Mouse (Mus musculus): ENCODE data around the gene Rasgef1c.

The Rasgef1c gene

DNA sequence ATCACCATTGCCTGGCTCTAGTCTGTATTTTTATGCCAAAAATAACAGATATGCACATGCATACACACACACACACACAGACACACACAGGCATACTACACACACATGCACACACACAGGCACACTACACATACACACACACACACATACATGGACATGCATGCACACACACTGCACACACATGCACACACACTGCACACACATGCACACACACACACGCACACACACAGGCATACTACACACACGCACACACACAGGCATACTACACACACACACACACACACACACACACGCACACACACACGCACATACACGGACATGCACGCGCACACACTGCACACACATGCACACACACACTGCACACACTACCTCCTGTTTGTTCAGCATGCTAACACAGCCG is 77.3 kb downstream of the Rasgef1c start:
- WGBS = 96% methylated on average over 8 of the region's 8 CpGs

DNA sequence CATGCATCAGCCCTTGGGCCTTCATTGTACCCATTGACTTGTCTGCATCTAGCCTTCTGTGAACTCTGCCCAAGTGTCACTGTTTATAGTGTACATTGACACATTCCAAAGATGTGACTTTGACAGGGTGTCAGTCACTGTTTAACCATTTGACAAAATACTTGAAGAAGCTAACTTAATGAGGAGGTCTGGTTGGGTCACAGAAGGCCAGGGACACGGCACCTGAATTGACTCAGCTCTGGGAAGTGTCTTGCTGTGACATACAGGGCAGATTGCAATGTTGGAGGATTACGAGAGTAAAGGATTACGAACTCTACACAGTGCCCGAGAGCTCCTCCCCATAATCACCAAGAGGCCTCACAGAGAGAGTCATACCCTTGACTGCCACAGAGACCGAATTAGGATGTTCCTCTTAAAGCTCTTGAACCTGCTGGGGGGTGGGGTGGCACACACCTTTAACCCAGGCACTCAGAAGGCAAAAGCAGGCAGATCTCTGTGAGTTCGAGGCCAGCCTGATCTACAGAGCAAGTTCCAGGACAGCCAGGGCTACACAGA is 79.1 kb downstream of the Rasgef1c start:
- 88% methylated on average over 6 of the region's 6 CpGs for whole genome bisulfite sequencing

DNA sequence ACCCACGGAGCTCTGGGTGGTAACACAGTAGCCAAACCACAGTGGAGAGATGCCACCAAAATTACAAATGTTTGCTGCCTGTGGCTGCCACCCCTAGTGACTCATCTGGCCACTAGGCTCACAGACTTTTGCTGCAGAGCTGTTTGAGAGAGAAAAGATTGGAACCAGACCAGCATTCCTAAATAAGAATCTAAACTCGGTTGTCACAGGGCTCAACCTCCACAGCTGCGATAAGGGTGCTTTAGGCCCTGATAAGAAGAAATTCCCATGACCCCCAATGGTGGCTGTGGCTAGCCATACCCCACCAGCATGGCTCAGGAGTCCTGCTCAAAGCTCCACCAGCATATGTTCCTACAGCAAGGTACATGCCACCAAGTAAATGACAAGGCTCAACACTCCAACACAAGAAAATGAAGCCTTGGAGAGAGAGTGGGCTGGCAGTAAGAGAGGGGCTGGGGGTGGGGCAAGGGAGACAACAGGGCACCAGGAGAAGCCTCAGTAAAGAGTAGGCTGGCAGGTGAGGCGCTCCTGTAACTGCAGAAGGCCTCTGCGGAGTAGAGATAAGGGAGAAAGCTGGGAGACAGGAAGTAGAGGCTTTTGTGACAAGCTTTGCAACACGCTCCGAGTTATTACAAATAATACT is 79.8 kb downstream of the Rasgef1c start:
- 69% methylated on average over 7 of the region's 7 CpGs for WGBS

DNA sequence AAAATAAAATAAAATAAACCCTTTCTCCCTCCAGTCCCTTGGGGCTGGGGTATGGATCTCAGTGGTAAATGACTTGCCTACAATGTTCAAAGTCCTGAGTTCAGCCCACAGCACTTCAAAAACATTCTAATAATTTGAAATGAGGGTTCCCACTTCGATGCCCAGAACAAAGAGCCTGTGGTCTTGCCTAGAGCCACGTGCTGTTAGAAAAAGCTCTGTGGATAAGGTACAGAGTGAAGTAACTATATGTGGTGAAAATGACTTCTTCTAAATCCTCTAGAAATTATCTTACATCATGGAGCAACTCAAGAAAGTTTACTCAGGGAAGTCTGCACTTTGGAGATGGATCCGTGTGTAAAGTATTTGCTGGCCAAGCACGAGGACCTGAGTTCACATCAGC is 80.5 kb downstream of the Rasgef1c start:
- 80% methylated on average over 4 of the region's 4 CpGs for WGBS

DNA sequence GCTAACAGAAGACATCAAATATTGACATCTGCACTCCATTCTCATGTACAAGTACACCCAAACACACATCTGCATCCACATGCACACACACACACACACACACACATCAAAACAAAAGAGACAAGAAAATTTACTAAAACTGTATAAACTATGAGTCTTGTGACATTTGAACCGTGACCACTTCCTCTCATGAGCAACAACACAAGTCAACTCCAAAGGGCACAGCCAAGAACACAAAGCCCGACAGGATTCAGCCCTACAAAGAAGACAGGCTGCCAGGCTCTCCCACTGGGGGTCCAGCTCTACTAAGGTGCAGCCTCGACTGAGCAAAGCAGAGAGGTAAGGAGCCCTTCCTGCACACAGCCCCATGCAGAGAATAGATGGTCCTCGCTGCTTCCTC is 81.2 kb downstream of the Rasgef1c start:
- 55% methylated on average over 4 of the region's 4 CpGs for WGBS

DNA sequence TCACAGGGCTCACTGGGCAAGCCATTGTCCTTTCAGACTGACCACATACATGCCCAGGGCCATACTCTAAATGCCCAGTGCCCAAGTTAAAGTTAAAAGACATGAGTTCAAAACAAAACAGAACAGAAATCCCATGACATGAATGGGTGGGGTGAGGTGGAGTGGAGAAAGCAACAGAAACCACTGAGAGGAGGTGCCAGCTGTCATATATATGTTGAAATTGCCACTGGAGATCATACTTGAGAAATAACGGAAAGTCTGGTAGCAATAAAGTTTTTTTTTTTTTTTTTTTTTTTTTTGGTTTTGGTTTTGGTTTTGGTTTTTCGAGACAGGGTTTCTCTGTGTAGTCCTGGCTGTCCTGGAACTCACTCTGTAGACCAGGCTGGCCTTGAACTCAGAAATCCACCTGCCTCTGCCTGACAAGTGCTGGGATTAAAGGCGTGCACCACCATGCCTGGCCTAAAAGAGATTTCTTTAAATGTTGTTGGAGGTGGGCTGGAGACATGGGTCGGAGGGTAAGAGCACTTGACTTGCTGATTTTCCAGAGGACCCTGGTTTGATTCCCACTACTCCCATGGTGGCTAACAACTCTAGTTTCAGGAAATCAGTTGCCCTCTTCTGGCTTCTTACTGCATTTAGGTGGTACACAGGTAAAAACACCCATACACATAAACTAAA is 82.4 kb downstream of the Rasgef1c start:
- 81% methylated on average over 4 of the region's 4 CpGs for WGBS

DNA sequence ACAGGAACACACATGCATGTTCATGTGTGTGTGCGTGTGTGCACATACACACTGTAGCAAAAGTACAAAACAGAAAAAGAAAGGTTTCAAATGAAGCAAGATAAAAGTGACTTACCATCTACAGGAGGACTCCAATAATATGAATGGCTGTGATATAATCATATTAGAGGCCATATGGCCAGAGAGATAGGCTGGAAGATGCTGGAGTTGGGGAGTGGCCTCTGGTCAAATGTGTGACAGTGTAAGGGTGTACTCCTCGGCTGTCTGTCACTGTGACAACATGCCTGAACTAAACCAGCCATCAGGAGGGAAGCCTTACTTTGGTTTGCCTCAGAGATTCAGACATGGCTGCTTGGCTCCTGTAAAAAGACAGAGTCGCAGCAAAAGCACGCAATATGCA is 83.4 kb downstream of the Rasgef1c start:
- WGBS = 83% methylated on average over 4 of the region's 4 CpGs

DNA sequence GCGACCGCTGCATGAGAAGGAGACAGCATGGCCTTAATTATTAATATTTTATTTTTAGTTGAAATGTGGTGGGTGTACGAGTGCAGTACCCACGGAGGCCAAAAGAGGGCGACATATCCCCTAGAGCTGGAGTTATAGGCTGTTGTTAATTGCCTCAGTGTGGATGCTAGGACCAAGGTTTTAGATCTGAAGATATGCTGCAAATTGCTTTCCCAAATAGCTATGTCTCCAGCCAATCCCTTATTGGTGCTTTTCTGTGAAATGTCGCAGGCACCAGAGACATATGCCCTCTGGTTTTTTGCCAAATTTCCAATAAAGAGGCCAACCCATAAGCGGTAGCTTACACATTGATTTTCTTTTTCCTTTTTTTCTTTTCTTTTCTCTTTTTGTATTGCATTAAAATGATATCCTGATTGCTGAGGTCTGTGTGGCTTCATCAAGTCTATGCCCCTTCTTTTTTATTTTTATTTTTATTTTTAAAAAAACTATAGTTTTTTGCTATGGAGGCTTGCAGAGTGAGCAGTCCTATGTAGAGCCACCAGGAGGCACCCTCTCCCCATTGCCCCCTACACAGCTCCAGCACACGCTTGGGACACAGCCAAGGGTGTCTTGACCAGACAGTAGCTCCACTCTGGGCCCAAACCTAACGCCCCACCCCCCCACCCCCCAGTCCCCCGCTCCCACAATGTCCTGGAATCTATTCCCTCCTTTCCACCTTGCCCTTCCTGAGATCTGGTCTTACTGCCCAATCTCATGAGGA is 84.8 kb downstream of the Rasgef1c start:
- WGBS = 20% methylated on average over 10 of the region's 10 CpGs

DNA sequence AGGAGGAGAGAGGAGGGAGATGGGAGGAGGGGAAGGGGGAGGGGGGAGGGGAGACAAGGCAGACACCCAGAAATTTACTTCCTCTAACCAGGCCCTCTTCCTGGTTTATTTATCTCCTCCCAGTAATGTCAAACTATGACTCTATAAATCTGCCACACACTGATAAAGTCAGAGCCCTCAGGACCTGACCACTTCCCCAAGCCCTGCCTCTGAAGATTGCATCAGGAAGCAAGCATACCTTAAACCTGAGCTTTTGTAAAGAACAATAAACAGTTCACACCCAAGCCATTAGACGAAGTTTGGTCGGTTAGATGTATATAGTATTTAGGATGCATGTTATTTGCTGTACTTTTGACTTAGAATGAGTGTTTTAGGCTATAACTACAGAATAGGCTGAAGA is 92.9 kb downstream of the Rasgef1c start:
- WGBS = 81% methylated on average over 2 of the region's 2 CpGs

DNA sequence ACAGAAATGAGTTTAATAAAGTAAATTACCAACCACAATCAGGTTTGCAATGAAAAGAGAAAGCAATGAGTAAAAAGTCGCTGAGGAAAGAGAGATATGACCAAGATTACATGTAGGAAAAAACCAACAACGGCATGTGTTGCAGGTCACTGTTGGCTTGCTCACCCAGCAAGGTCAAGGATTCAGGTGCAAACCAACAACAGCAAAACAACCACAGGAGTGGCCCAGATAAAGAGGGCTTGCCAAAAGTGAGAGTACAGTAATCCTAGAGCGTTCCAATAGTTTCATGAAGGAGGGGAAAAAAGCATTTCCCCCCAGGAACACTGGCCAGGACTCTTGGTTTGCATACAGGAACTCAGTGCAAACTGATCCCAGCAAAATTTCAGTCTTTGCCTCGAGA is 94.8 kb downstream of the Rasgef1c start:
- WGBS = 82% methylated on average over 4 of the region's 4 CpGs

DNA sequence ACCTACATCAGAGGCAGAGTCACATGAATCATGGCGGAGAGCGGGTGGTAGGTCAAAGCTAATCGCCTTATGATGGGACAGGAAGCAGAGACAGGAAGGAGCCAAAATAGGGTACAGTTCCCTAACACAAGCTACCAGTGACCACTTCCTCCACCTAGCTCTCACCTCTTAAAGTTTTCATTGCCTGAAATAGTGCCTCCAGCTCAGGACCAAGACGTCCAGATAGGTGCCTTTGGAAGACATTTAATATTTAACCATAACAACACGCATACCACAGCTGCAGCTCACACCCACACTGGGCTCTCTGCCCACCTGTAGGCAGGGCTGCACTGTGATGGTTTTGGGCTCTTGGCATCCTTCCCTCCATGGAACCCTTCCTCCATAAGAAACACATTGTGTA is 95.7 kb downstream of the Rasgef1c start:
- 61% methylated on average over 5 of the region's 5 CpGs for WGBS

DNA sequence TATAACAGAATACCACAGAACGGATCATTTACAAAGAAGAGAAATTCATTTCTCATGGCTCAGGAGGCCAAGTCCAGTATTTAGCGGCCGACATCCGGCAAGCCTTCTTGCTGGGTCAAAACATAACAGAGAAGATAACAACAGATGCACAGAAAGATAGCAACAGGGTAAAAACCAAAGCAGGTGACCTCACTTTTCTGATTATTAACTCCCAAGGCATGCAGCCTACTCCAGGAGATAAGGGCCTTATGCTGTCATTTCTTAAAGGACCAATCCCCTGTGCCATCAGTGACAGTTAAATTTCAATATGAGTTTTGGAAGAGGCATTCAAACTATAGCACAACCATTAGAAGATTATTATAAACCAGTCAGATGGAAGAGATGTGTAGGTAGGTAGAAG is 101.2 kb downstream of the Rasgef1c start:
- 86% methylated on average over 4 of the region's 4 CpGs for WGBS

DNA sequence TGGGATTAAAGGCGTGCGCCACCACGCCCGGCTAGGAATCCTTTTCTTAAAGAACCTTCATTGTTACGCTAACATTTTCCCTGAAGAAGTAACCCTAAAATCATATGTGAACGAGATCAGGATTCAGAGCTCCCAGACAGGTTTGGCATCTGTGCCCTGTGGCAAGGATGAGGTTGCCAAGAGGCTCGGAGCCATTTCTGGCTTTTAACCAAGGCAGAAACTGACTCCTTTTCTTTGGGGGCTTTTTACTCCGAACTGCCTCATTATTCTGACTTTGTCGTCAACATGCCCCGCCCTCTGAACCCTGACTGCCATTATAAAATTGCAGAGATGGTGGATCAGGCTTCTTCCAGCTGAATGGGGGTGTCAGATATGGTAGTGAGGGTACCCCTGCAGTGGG is 106.1 kb downstream of the Rasgef1c start:
- 66% methylated on average over 10 of the region's 10 CpGs for WGBS

DNA sequence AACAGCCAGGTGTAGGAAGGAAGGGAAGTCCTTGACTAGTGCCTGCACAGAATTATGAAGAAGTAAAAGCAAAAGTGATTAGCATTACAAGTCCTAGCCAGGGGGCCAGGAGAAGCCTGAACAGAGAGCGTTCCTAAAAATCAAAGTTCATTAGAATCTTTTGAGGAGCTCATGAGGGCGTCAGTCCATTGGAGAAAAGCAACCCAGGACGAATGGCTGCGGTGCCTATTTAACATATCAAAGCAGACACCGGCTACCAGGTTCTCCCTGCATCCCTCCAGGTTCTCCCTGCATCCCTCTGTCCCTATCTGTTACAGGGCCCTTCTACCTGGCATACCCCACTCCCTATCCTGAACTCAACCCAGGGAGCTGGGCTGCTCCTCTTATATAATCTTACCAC is 106.6 kb downstream of the Rasgef1c start:
- WGBS = 59% methylated on average over 5 of the region's 5 CpGs

DNA sequence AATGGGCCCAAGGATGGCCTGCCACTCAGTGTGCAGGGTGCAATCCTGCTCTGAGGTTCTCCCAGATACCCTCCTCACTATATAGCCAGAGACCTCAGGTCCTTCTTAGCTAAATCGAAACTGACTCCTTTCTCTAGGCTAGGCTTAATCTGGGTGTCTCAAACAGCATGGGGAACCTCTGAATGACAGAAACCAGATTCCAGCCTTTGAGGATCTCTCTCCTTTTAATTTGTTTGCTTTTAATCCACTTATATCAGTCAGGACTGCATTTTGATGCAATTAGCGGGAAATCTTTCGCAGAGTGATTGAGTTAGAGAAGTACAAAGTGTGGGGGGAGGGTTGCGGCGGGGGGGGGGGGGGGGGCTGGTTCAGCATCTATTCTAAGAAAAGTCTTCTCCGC is 111.4 kb downstream of the Rasgef1c start:
- 75% methylated on average over 6 of the region's 6 CpGs for WGBS

DNA sequence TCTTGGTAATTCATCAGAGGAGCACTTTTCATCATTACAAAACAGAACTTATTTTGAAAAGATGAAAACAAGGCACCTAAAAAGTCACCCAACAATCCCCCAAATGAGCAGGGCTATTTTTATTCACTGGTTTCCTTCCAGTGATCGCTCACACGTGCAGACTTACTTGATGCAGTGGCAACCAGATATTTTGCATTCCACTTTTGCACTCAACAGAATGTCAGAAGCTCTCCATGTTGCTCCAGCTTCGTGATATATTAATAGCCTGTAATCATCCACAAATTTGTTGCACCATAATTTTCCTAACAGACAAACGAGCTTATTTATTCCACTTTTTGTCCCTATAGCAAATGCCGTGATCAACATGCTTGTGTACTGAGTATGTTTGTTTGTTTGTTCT is 114.9 kb downstream of the Rasgef1c start:
- 57% methylated on average over 5 of the region's 5 CpGs for WGBS

DNA sequence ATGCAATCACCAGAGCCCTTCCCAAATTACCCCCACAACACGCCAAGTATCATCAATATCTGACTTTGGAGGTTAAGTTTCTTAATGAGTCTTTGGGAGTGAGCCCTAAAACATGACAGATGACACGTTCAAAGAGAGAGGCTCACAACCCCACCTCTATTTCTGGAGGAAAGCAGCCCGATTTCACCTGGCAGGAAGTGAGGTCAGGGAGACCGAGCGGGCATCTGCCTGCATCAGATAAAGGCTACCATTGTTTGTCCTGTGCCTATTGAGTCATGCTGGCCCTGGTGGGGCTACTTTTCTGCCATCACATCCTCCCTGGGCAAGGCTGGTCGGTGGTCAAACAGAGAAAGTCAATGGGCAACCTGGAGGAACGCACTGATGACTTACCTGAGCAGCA is 115.9 kb downstream of the Rasgef1c start:
- WGBS = 73% methylated on average over 7 of the region's 7 CpGs

DNA sequence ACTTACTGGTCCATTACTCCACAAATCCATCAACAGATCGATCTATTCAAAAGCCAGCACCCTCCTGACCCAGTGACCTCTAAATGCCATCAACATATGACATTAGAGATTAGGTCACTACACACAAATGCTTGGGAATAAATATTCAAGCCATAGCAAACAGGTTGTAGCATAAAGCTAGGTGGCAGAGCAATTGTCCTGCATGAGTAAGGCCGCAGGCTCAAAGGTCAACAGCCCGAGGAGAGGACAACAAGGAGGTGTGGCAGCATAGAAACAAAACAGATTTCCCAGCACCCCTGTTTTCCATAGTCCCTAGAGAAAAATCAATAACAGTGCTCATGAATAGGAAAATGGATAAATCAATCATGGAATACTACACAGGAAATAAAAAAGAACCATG is 120.5 kb downstream of the Rasgef1c start:
- 82% methylated on average over 3 of the region's 3 CpGs for WGBS

DNA sequence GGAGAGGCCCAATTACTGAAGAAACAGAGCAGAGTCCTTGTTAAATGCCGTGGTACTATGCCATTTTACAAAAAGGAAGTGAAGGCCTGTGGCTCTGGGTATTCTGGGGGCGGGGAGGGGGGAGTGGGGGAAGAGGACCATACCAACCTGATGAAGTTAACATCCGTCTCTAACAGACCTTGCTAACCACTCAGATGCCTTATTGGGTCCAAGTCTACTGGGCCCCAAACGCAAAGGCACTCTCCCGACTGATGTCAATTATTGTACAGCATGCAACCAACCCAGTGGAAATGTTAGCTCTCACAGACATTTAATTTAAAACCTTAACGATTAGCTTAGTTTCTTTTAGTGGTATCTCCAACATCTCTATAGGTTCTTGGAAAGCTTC is 122.8 kb downstream of the Rasgef1c start:
- WGBS = 39% methylated on average over 6 of the region's 6 CpGs

DNA sequence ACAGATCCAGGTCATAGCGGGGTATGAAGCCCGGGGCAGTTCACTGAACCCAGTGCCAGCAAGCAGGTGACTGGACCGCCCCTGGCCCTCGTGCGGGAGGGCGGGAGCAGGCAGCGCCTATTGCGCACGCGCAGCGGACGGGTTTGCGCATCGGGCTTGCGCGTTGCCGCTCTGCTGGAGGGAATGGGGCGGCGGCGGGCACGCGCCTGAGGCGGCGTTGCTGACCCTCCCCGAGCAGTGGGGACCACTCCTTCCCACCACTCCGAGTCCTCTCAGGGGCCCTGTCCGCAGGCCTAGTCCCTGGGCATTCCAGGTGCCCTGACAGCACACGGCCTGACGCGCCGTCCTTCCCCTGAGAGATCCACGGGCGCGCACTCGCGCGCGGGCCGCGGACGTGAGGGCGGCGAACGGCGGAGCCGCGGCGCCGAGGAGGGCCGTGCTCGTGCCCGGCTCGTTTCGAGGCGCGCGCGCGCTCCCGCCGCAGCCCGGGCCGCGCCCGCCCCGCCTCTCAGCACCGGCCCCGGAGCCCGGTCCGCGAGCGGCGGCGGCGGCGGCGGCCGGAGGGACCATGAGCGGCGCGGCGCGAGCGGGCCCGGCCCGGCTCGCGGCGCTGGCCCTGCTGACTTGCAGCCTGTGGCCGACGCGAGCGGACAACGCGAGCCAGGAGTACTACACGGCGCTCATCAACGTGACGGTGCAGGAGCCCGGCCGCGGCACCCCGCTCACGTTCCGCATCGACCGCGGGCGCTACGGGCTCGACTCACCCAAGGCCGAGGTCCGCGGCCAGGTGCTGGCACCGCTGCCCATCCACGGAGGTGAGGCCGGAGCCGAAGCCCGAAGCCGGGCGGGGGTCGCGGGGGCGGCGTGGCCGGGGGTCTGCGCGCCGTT is 123.4 kb downstream of the Rasgef1c start, which contains the start of gene Rnf130:
TSS of gene Rnf130 (plus strand) at position 514 of the 888 bp plus-strand sequence.
- 2% methylated on average over 126 of the region's 129 CpGs for WGBS

DNA sequence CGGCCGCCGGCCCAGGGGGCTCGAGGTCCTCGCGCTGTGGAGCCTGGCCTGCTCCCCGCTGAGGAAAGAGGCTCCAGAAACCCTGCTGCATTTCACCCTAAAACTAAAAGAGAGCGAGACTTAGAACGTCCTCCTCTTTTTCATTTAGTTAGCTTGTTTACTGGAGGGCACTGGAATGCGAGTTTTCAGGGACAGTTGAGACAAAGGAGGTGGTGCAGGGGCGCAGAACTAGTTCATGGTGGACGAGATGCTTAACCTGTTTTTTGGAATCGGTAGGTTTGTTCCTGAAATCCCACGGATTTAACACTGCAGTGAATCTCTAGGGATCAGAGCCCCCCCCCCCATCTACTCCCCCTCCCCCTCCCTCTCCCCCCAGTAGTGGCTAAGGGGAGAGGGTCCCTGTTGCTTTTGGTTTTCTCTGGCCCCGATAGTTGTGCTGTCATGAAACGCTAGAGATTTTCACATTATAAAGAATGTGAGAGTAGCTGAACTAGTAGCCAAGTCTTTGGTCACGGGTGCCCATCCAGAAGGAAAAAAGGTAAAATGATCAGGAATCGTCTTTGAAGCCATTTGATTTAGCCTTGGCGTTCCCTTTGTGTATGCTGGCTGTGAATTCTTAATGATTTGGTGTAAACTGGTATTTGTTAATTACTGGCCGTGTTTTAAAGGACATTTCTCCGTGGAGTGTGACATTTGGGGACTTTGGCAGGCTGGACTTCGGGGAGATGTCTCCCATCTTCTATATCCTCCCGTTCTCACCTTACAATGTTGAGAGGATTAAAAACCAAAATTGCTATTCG is 124.3 kb downstream of the Rasgef1c start:
- 1% methylated on average over 24 of the region's 24 CpGs for WGBS

All from cerebral cortex, adult 2 months (tissue).